Mouse (Mus musculus) skeletal muscle tissue, adult 2 months (tissue): ENCODE data around the gene Mecr.

Experiments
- DNase-seq: peaks from one replicate; pipeline ENCODE4 v3.0.0-alpha.2; 2012; ENCODE audit warnings: low read depth, low spot score

Mecr gene

GRCm38 (mm10) chr4:131890692-131891091 lies 47.4 kb downstream of the Mecr start:
- DNase-seq: no peak

- DNase-seq: no peak
These were observed 53.8 kb downstream of the Mecr start for GRCm38 (mm10) chr4:131897109-131897508.

- no peak for DNase-seq
These were observed 54.5 kb downstream of the Mecr start for GRCm38 (mm10) chr4:131897787-131898186.

- DNase-seq: peak; percentile 58
These were observed 55.4 kb downstream of the Mecr start for GRCm38 (mm10) chr4:131898503-131899179.

GRCm38 (mm10) chr4:131899180-131899554 lies 55.9 kb downstream of the Mecr start:
- DNase-seq: no peak

- DNase-seq: no peak
These were observed 57.8 kb downstream of the Mecr start for GRCm38 (mm10) chr4:131901090-131901489.

GRCm38 (mm10) chr4:131904478-131904877 lies 61.2 kb downstream of the Mecr start:
- no peak for DNase-seq

- DNase-seq: no peak
These were observed 63.2 kb downstream of the Mecr start for GRCm38 (mm10) chr4:131906423-131906822.

GRCm38 (mm10) chr4:131907912-131908311 lies 64.6 kb downstream of the Mecr start:
- no peak for DNase-seq

- no peak for DNase-seq
These were observed 67.1 kb downstream of the Mecr start for GRCm38 (mm10) chr4:131910237-131910994.

GRCm38 (mm10) chr4:131911521-131911920 lies 68.3 kb downstream of the Mecr start:
- DNase-seq: no peak

- no peak for DNase-seq
These were observed 70.3 kb downstream of the Mecr start for GRCm38 (mm10) chr4:131913526-131913925.

- DNase-seq: no peak
These were observed 70.9 kb downstream of the Mecr start for GRCm38 (mm10) chr4:131914046-131914643.

- no peak for DNase-seq
These were observed 71.7 kb downstream of the Mecr start for GRCm38 (mm10) chr4:131914891-131915469.

GRCm38 (mm10) chr4:131915821-131916328 lies 72.6 kb downstream of the Mecr start:
- DNase-seq: no peak

GRCm38 (mm10) chr4:131916425-131916824 lies 73.2 kb downstream of the Mecr start:
- peak; percentile 62 for DNase-seq

GRCm38 (mm10) chr4:131917010-131917555 lies 73.8 kb downstream of the Mecr start:
- DNase-seq: no peak
